Mouse (Mus musculus) hindlimb bud, embryonic 11.5 days (tissue): ENCODE data around the gene Ephb3.
A peak's percentile ranks its signal among the peaks of the same experiment; 100 is the strongest.

Experiments
- DNase-seq: peaks from one replicate; pipeline ENCODE4 v3.0.0-alpha.2; 2012; ENCODE audit warnings: low read depth, low spot score; ENCODE audit errors: extremely low spot score

The Ephb3 gene

DNA sequence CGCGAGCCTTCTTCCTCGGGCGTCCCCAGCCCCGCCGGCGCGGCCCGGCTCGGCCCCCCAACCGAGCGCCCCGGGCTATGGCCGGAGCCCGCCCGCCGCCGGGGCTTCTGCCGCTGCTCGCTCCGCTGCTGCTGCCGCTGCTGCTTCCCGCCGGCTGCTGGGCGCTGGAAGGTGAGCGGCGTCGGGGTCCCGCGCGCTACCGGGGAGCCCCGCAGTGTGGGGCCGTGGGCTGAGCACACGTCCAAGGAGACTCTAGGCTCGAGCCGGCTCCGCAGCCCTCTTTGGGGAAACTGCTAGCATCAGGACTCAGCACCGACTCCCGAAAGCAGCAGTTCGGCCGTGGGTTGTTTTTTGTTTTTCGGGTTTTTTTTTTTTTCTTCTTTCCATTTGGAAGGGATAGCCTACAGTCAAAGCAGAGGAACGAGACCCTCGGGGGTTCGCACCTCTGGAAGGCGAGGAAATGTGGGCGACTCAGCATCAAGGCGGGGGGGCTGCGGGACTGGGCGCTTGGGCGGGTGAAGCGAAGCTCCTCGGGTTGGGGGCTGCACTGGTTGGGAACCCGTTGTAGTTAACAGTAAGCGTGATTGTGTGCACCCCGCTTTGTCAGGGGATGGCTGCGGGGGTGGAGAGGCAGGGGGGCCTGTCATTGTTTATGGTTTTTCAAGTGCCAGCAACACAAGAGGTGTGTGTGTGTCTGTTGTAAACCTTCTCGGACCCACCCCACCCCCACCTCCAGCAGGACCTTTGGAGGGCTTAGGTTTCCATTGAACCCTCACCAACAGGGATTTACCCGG lies 735 bp downstream of the Ephb3 start:
- DNase-seq, result no peak

- no peak for DNase-seq
These were observed 3.5 kb downstream of the Ephb3 start for GRCm38 (mm10) chr16:21208001-21208565.

DNA sequence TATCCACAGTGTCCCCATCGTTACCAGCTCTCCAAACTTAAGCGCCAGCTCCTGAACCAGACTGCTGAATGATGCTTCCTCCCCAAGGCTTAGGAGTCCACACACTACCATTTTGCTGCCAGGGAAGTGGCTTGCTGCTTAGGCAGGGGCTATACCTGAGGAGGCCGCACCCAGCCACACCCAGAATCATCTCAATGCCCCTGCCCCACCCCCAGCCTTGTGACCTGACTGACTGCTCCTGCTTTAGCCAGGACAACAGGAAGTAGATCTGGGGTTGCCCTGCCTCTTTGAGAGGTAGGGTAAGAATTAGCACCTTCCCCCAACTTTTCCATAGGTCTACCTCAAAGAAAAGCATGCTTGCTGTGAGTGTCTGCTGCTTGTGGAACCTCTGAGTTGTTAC lies 4.7 kb downstream of the Ephb3 start:
- no peak for DNase-seq

- DNase-seq, result no peak
These were observed 5.6 kb downstream of the Ephb3 start for GRCm38 (mm10) chr16:21210204-21210603.

DNA sequence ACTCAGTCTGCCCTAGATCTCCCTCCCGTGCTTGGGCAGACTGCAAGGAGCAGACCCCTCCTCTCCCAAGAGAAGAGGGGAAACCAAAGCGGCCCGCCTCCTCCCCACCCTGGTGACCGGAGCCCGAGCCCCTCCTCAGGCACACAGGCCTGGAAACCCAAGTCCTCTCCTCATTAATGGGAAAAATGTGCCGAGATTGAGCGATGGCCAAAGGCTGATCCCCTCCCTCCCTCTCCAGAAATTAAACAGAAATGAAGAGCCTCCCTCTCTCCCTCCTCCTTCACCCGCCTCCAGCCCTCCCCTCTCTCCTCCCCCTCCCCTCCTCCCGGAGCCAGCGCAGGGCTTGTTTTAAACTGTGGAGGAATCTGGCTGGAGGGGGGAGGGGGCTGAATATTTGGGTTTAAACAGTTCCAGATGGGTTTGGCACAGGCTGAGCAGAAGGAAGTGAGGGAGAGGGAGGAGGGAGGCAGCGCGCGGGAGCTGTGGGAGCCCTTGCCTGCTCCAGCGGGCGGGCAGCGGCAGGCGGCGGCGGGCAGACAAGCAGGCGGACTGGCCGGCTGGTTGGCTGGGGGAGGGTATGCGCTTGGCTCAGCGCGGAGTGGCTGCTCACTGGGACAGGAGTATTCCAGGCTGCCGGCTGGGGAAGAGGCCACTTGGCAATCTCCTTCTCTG lies 6.2 kb downstream of the Ephb3 start:
- DNase-seq, result peak; percentile 96

- DNase-seq, result no peak
These were observed 6.9 kb downstream of the Ephb3 start for GRCm38 (mm10) chr16:21211501-21211900.

GRCm38 (mm10) chr16:21212369-21212768 lies 7.8 kb downstream of the Ephb3 start:
- no peak for DNase-seq

DNA sequence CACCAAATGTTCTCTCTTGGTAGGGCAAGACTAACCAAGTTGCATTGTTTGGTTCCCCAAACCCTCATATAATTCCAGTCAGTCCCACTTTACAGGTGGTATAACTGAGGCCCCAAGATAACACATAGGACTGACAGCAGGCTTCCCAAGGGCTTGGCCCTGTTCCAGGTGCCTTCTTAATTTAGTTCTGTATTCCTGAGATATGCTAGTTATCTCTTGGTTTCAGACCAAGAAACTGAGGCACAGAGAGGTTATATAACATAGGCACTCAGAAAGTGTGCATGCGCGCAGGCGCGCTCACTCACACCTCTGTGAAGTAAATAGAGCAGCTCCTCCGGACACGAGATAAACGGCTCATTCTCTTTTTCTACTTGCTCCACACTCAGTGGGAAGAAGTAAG lies 9.4 kb downstream of the Ephb3 start:
- no peak for DNase-seq

DNA sequence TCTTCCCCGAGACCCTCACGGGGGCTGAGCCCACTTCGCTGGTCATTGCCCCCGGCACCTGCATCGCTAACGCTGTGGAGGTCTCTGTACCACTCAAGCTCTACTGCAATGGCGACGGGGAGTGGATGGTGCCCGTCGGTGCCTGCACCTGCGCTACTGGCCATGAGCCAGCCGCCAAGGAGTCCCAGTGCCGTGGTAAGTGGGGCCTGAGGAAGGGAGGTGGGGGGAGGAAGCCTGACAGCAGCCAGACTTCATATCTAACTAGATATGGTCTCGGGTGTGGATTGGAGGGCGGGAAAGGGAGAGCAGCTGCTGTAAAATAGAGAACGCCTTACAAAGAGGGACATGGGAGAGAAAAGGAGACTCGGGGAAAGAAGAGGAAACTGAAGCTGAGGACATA lies 10.2 kb downstream of the Ephb3 start:
- no peak for DNase-seq

GRCm38 (mm10) chr16:21216047-21216446 lies 11.5 kb downstream of the Ephb3 start:
- no peak for DNase-seq

DNA sequence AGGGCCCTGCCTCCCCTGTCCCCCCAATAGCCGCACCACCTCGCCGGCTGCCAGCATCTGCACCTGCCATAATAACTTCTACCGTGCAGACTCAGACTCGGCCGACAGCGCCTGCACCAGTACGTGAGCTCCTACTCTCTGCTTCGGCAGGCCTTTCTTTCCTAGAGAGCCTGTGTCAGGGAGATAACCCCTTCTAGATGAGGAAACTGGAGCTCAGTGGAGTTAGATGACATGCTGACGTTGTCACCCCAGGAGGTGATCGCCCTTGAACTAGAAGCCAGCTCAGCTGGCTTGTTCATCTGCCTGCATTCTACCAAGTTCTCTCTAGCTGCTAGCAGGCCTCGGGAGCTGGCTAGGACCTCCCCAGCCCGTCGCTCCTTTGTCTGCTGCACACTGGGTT lies 12.7 kb downstream of the Ephb3 start:
- DNase-seq, result no peak

DNA sequence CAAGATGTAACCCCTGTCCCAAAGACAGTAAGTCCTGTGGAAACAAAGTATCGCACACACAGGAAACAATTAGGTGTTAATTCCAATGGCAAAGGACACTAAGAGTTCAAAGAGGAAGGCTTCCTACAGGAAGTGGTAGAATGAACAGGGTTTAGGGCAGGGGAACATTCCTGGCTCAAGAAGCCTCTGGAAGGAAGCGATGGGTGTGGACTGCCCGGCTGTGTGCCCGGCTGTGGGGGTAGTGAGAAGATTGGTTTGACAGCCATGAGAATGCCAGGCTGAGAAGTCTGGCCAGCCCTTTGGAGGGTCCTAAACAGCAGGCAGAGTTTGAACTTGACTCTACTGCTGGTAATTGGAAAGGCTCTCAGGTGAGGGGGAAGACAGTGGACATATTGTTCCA lies 15.1 kb downstream of the Ephb3 start:
- DNase-seq, result no peak

GRCm38 (mm10) chr16:21223038-21223437 lies 18.5 kb downstream of the Ephb3 start:
- DNase-seq, result no peak

- DNase-seq, result no peak
These were observed 20.2 kb downstream of the Ephb3 start for GRCm38 (mm10) chr16:21224648-21225240.

GRCm38 (mm10) chr16:21226629-21227028 lies 22.1 kb downstream of the Ephb3 start:
- DNase-seq, result no peak

DNA sequence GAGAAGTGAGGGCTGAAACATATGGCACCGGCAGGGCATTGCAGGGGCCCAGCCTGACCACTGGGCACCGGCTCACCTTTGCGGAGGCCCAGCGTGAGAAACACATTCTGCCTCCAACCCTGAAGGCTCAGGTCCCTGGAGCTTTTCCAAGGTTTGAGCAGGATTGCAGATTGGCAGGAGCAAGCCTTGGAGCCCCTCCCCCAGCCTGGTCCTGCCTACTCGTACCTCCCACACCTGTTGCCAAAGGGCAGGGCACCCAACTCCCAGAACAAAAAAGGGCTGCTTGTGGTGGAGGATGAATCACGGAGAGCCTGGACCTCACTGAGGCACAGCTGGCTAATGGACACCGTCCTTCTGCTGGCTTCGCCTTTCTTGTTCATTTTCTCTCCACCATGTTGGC lies 30.6 kb downstream of the Ephb3 start:
- DNase-seq, result no peak

- DNase-seq, result no peak
These were observed 34.2 kb downstream of the Ephb3 start for GRCm38 (mm10) chr16:21238722-21239121.

DNA sequence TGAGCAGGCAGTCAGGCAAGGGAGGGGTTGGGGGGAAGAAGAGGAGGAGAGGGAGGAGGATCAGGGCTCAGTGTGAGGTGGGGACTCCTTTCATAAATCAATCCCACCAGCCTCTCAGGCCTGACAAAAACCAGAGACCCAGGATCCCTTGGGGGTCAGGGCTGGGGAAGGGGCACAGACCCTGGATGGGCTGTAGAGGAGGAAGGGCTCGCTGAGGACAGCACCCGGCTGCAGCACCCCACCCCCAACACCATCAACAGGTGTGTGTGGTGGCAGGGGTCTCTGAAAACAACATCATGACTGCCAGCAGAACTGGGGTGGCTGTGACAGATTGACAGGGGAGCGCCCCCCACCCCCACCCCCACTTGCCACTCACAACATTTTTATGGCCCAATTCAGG lies 36.0 kb downstream of the Ephb3 start:
- DNase-seq, result no peak

DNA sequence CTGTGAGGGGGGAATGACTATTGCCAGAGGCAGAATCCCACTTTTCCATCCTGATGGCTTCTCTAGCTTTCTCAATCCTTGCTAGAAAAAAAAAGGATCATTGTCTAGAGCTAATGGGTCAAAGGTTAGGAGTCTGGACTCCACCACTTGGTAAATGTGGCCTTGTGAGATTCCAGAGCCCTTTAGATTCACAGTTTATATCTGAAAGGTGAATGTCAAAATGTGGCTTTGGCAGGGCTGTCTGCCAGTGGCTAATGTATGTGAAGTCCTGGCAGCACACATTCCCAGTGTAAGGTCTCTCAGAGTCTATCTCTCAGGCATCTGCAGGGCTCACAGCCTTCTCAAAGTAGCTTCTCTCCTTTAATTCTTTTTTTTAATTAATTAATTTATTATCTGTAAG lies 36.5 kb downstream of the Ephb3 start:
- DNase-seq, result no peak

- DNase-seq, result no peak
These were observed 38.4 kb downstream of the Ephb3 start for GRCm38 (mm10) chr16:21242946-21243345.

DNA sequence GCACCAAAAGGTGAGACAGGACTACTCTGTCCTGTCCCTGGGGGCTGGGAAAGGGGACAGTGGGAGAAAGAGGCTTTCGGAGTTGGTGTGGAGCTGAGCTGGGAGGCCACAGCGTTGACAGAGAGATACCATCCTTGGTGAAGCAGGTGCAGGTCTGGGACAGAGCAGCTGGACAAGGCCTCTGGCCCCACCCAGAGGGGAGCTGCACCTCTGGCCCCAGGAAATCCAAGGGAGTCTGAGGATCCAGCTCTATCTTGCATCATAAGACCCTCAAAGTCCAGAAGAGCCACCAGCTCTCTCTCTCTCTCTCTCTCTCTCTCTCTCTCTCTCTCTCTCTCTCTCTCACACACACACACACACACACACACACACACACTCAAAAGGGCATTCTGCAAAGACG lies 40.2 kb downstream of the Ephb3 start:
- no peak for DNase-seq

DNA sequence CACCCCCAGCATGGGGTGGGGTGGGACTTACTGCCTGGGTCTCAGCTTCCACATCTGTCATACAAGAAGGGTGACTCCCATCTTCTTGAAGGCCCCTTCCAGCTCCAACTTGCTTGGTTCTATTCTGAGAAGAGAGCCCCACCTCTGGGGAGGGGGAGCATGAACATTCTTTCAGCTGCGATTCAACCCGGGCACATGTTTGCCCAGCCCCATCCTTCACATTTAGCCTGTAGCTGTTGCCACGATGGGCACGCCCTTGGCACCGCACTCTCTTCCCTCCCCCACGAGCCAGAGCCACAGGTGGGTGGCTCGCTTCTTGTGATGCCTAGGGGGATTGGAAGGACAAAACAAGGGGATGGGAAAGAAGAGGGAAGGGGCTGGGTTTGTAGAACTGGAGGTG lies 40.8 kb downstream of the Ephb3 start:
- DNase-seq, result no peak
